Mouse (Mus musculus) liver, embryonic 14.5 days (tissue): ENCODE measurements around the gene Pde11a. TPM values are rescaled to one million over a fixed set of nuclear protein-coding genes. Genes with fewer than 3 reads are reported as not detected.

Experiments
- ATAC-seq: fragments of 200-750 bp; cut with Nextera tagmentation; 2 replicates; pipeline ENCODE4 v1.8.0; 2017; ENCODE audit warnings: moderate number of reproducible peaks, mild to moderate bottlenecking, moderate library complexity; ENCODE audit not compliant: insufficient read depth
- DNase-seq, 3 experiments: peaks; one replicate each; pipeline ENCODE4 v3.0.0-alpha.2; 2012 to 2013; ENCODE audit warnings: low read depth in 3 of 3, low spot score in 3 of 3
- H3K27ac ChIP-seq: fragments of 300-500 bp; sonication (generic); 2 replicates; pipeline ENCODE4 v1.5.1; 2014; ENCODE audit warnings: moderate library complexity, mild to moderate bottlenecking, control low read depth, inconsistent platforms
- H3K27me3 ChIP-seq: fragments of 300-500 bp; sonication (generic); 2 replicates; pipeline ENCODE4 v1.6.1; 2014; ENCODE audit warnings: mild to moderate bottlenecking, low read length, moderate library complexity; ENCODE audit not compliant: control insufficient read depth, insufficient read depth
- H3K36me3 ChIP-seq: fragments of 300-500 bp; sonication (generic); replicated peaks from 2 replicates; pipeline ENCODE4 v1.6.1; 2014; ENCODE audit warnings: low read depth; ENCODE audit not compliant: control insufficient read depth, insufficient read depth
- H3K4me1 ChIP-seq, 2 experiments: fragments of 200-500 bp in 1 of 2; fragments of 300-500 bp in 1 of 2; sonication (generic) in 1 of 2; replicated peaks; 2 replicates each; pipeline ENCODE4 v1.6.1; 2012 to 2014; ENCODE audit warnings: antibody characterized with exemption in 1 of 2, inconsistent platforms in 1 of 2, low read length in 1 of 2; ENCODE audit not compliant: control insufficient read depth in 2 of 2, insufficient read depth in 2 of 2
- H3K4me2 ChIP-seq: fragments of 300-500 bp; sonication (generic); 2 replicates; pipeline ENCODE4 v1.6.1; 2014; ENCODE audit warnings: low read depth, mild to moderate bottlenecking, control low read depth, moderate library complexity
- H3K4me3 ChIP-seq, 2 experiments: fragments of 200-500 bp in 1 of 2; fragments of 300-500 bp in 1 of 2; sonication (generic) in 1 of 2; 2 replicates each; pipeline ENCODE4 v1.5.1; 2012 to 2014; ENCODE audit warnings: low read depth in 2 of 2, low read length in 2 of 2, mild to moderate bottlenecking in 2 of 2, control low read depth in 1 of 2, inconsistent platforms in 1 of 2, moderate library complexity in 1 of 2; ENCODE audit not compliant: insufficient read depth in 1 of 2
- H3K9ac ChIP-seq: fragments of 300-500 bp; sonication (generic); replicated peaks from 2 replicates; pipeline ENCODE4 v1.6.1; 2014; ENCODE audit warnings: mild to moderate bottlenecking, control low read depth, moderate library complexity
- H3K9me3 ChIP-seq: fragments of 300-500 bp; sonication (generic); 2 replicates; pipeline ENCODE4 v1.6.1; 2016; ENCODE audit warnings: low read length, mixed read lengths; ENCODE audit not compliant: control insufficient read depth
- CTCF ChIP-seq: IDR thresholded peaks from 2 replicates; pipeline ENCODE4 v1.5.1; 2016; ENCODE audit warnings: antibody characterized with exemption, low read depth, control low read depth
- EP300 ChIP-seq: IDR thresholded peaks from 2 replicates; pipeline ENCODE4 v1.6.1; 2016; ENCODE audit warnings: antibody characterized with exemption, low read depth
- WGBS: fragments of 180-500 bp; shearing (Covaris S2); extraction: QIAGEN DNeasy Blood & Tissue Kit; methylation state at CpG from one replicate; pipeline ENCODE4 v1.1.7; 2014; ENCODE audit not compliant: insufficient replicate concordance; 5-methylcytosine and 5-hydroxymethylcytosine counted together
- polyA plus RNA-seq, 2 experiments: library from polyadenylated mRNA; depleted of rRNA in 1 of 2; stranded (reverse) in 1 of 2; unstranded in 1 of 2; fragments of >200 nt; fragmentation: Nextera tagmentation in 1 of 2; extraction: Ambion mirVana in 1 of 2; gene quantifications; 2 replicates each; pipeline versions ENCODE4 v1.2.1 to v1.2.3; 2012 to 2014

Gene Pde11a
- polyA plus RNA-seq, 2 experiments, result 0.01 TPM; not detected in 1

GRCm38 (mm10) chr2:76083901-76084300, 254.7 kb downstream of the Pde11a start:
- Histone ChIP-seq H3K36me3 (no peaks in the 10 kb centered on the region), H3K27me3 (no peaks in the 10 kb centered on the region), H3K4me2 (no peak overlapping the region), H3K4me1 (no peaks in the 10 kb centered on the region), H3K9ac (no peak overlapping the region), H3K4me3 (no peak overlapping the region), H3K9me3 (no peaks in the 10 kb centered on the region), H3K27ac (no peak overlapping the region)
- TF ChIP-seq EP300, result no peak
- TF ChIP-seq CTCF, result no peak
- no peak for DNase-seq
- 49% methylated on average over 3 of the region's 3 CpGs for WGBS
- no peak for ATAC-seq

DNA sequence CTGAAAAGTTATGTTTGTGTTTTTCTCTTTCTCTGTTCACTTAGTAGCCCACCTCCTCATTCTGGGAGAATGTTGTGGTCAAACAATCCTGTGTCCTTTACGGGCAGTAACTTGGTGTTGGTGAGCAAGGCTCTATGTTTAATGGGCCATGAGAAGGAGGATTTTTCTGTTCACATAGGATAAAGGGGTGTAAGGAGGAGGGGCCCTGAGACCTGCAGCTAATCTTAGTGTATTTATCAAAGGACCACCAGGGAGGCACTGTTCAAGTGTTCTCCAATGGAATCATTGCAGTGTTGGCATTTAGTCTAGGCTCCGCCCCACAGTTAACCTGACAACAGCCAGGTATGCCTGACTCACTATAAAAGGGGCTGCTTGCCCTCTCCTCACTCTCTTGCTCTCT, 255.2 kb downstream of the Pde11a start:
- Histone ChIP-seq H3K4me3 (no peak overlapping the region), H3K9ac (no peak overlapping the region), H3K27ac (no peak overlapping the region), H3K4me1 (no peaks in the 10 kb centered on the region), H3K27me3 (no peaks in the 10 kb centered on the region), H3K36me3 (no peaks in the 10 kb centered on the region), H3K9me3 (no peaks in the 10 kb centered on the region), H3K4me2 (no peak overlapping the region)
- TF ChIP-seq CTCF (no peak), EP300 (no peak)
- 64% methylated on average over 2 of the region's 2 CpGs for whole genome bisulfite sequencing
- no peak for DNase-seq
- ATAC-seq, result no peak

DNA sequence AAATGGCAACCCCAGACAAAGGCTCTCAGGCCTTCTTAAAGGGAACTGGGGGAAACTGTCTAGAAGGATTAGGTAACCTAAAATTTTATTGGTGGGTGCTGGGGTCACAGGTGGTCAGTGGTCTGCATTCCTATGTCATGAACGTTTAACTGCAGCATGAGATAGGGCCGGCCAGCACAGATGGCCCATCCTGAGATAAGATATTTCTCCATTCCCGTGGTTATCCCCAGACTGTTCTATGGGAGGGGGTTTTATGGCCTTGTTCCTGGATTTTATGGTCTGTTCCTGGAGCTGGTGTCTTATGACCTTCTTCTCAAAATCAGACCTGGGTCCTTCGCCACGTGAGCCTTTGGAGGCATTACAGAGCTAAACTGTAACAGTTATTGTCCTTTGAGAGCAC, 256.6 kb downstream of the Pde11a start:
- Histone ChIP-seq H3K4me3 (no peak overlapping the region), H3K4me2 (no peak overlapping the region), H3K27ac (no peak overlapping the region), H3K9me3 (no peaks in the 10 kb centered on the region), H3K36me3 (no peaks in the 10 kb centered on the region), H3K27me3 (no peaks in the 10 kb centered on the region), H3K4me1 (0 out of 4 replicates have a peak, but pooled peaks cover 0 to 1% of the 10 kb centered on the region in 2 experiments), H3K9ac (no peak overlapping the region)
- whole genome bisulfite sequencing, result 25% methylated on average over 5 of the region's 5 CpGs
- no peak for ATAC-seq
- no peak for DNase-seq
- TF ChIP-seq EP300, result no peak
- TF ChIP-seq CTCF, result no peak

- H3K9me3 ChIP-seq, result no peaks in the 10 kb centered on the region
- H3K4me3 ChIP-seq, result no peak overlapping the region
- 0 out of 4 replicates have a peak, but pooled peaks cover 0 to 1% of the 10 kb centered on the region in 2 experiments for H3K4me1 ChIP-seq
- 51% methylated on average over 3 of the region's 3 CpGs for WGBS
- ATAC-seq (no peak), DNase-seq (no peak)
- H3K36me3 ChIP-seq, result no peaks in the 10 kb centered on the region
- H3K9ac ChIP-seq, result no peak overlapping the region
- no peak for TF ChIP-seq CTCF
- TF ChIP-seq EP300, result no peak
- H3K27me3 ChIP-seq, result no peaks in the 10 kb centered on the region
- H3K27ac ChIP-seq, result no peak overlapping the region
- H3K4me2 ChIP-seq, result no peak overlapping the region
Measured at GRCm38 (mm10) chr2:76080549-76080948, 258.0 kb downstream of the Pde11a start.

DNA sequence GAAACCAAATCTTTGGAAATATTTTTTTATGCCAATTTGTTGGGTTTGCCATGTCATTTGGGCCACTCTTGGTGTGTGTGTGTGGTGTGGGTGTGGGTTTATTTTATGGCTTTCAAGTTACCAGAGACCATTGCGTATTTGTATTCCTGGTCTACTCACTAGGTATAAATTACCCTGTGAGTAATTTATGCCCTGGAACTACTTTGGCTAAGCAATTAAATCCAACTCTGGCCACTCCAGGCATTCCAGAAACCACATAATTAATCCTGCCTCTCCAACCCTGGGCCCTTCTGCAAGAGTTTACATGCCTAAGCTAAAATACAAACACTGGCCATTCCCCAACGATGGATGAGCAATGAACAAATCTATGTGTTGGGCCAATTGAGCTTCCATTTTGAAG, 261.7 kb downstream of the Pde11a start:
- no peak for ATAC-seq

More for the DNA sequence above, 261.7 kb downstream of the Pde11a start:
- Histone ChIP-seq H3K4me1 (0 out of 4 replicates have a peak, but pooled peaks cover 0 to 1% of the 10 kb centered on the region in 2 experiments), H3K36me3 (no peaks in the 10 kb centered on the region), H3K4me3 (no peak overlapping the region), H3K9me3 (no peaks in the 10 kb centered on the region), H3K4me2 (no peak overlapping the region), H3K27ac (no peak overlapping the region), H3K9ac (no peak overlapping the region), H3K27me3 (no peaks in the 10 kb centered on the region)
- TF ChIP-seq CTCF, result no peak
- no peak for TF ChIP-seq EP300
- WGBS, result 60% methylated on average over 2 of the region's 2 CpGs
- DNase-seq, result no peak
